Mouse (Mus musculus): ENCODE data around the gene Dntt. TPM values are rescaled to one million over a fixed set of nuclear protein-coding genes. Genes with fewer than 3 reads are reported as not detected.

Dntt gene
- total RNA-seq, 2 experiments from 2014 or later: not detected

DNA sequence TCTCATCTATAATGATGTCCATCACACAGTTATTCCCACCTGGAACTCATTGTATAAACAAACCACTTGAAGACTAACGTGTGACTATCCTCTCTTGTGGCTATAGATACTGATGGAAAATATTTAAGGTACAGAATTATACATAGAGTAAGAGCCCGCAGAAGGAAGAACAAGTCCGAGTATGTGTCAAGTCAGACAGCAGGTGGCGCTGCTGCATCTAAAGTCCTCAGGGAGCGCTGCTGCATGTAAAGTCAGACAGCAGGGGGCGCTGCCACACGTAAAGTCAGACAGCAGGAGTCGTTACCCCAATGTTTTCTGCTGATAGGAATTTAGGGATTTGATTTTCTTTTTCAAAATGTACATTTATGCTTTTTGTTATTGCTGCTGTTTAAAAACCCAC, 42.4 kb downstream of the Dntt start:
- DNase-seq: peak; percentile 85 to 92

DNA sequence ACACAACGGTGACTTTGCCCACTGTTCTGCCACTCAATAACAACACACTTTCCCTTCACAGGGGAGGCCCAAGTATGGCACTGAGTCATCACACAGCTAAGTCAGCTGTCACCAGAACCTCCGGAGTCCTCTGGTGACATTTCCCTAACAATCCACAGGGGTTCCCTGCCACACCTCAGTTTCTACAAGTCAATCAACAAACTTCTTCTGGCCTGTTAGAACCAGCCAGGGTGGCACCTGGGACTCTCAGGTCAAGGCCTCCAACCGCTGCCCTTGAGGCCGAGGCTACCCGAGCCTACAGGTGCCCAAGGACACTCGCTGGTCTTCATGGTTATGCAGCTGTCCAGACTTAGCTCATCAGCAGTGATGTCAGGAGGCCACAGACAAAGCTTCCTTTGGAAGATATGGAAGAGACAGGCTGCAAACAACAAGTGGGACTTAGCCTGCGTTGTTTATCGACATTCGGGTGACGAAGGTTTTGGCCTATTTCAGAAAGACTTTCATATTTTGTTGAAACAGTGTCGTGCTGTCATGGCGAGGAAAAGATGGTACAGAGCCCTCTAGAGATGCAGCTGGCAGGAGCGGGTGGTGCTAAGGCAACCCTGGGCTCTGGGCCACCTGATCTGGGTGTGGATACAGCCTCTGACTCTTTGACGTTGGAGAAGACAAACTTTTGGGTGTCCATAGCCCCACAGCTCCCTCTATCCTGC, 44.8 kb downstream of the Dntt start:
- peak in 1 of 2 experiments; percentile 9 for DNase-seq

DNA sequence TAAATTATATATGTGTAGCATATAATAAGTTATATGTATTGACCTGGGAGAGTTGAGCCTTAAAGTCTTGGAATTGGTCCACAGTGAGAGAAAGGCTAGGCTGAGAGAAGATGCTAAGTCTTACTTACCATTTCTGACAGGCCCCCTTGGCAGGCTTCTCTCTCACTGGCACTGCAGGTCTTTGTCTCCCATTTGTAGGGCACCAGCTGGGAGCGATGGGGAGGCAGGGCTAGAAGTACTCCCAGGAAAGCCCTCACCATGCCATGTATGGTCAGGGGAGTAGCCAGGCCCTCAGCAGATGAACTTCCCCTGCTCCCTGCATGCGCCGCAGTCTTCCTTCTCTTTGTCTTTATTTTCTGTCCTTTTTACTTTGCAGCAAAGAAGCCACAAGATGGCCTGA, 47.8 kb downstream of the Dntt start, which contains the start of gene Opalin:
Gene Opalin (minus strand): TSS at position 208 of the 400 bp plus-strand sequence.
- no peak for DNase-seq

DNA sequence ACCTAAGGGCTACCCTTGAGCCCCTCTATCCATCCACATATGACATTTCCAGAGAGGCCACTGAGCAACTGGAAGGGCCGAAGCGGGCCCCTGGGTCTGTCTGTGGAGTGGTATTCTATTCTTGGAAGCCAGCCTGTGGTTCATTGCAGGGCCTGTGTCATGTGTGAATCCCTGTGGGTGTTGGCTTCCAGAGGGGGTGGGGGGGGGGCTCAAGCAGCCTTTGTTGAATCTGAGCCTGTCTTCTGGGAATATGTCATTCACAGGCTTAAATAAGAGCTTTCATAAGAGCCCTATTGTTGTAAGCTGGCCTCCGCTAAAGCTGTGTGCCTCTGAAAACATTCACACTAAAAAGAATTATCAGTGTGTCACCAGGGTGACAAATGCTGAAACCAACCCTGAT, 52.5 kb downstream of the Dntt start:
- no peak for DNase-seq

DNA sequence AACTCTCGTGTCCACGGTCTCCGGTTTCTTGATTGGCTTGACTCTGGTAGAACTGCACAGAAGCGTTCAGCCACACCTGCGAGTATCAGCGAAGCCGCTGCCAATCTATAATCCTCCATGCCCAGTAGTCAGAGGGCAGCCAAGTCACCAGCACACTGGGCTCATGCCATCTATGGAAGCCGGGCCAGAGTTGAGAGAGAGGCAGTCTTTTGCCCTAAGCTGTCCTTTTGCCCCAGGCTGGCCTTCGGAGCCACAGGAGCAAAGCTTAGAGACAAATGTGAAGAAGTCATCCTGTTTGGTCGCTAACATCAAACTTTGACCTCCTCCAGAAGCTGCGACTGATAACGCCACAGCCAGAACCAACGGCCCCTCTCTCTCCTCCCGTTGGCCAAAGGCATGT, 54.6 kb downstream of the Dntt start:
- no peak for DNase-seq

DNA sequence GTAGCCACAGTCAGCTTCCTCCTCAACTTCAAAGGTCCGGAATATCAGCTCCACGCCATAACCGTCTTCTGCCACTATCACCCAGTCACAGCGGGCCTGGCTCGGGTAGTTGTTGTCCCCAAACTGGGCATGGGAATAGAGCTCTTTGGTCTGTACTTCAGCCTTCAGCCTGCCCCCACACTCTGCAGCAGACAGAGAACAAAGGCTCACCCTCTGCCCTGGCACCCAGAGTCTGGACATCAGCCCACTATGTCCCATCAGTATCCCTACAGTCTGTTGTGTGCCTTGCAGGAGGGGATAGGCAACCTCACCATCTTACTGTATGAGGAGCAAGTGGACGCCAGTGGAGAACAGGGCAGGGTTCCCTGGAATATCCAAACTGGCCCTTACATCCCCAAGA, 57.2 kb downstream of the Dntt start:
- no peak for DNase-seq

DNA sequence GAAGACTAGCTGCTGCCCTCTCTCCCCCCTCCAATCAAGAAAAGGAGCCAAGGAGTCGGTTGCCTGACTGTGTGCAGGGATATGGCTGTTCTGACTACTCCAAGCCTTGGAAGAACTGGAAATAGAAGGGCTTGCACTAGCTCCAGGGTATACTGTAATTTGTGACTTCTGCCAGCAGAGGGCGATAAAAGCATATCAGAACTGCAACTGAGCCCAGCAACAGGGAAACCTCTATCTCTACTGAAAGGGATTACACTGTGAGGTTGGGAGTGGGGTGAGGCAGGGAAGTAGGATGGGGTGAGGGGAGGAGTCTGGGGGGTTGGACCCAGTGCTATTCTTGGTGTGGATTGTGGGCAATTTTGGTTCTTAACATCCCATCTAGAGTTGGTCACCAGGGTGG, 57.6 kb downstream of the Dntt start:
- peak; percentile 66 to 77 for DNase-seq

DNA sequence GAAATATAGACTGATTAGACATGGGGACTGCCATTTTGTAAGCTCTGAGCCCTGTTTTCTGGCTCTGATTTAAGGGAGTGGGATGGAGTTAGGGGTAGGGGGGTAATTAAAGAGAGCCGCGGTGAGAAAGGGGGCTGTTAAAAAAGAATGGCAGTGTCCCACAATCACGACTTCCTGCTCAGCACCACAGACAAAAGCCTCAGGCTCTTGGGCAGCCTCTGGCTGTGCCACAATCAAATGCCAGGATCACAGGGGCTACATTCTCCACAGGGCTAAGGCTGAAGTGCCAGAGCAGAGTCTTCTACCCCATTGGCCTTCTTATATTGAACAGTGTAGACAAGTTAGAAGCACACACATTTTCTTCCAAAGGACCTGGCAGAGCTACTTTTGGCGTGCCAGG, 58.8 kb downstream of the Dntt start:
- DNase-seq: no peak

DNA sequence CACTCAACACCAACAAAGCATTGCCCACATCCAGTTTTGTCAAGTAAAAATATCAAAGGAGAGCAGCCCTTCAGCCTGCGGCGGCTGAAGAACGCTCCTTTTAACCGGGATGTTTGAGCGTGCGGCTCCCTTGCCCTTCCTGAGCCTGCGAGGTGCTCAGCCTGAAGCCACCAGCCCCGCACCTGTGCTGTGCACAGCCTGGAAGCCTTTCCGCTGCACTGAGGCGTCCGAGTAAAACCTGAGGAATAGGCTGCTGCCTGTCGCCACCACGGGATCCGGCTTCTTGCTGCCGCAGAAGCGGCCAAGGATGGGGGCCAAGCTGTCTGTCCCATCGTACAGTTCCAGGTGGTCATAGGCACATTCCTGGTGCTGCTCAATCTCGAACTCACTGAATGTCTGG, 59.4 kb downstream of the Dntt start:
- no peak for DNase-seq

DNA sequence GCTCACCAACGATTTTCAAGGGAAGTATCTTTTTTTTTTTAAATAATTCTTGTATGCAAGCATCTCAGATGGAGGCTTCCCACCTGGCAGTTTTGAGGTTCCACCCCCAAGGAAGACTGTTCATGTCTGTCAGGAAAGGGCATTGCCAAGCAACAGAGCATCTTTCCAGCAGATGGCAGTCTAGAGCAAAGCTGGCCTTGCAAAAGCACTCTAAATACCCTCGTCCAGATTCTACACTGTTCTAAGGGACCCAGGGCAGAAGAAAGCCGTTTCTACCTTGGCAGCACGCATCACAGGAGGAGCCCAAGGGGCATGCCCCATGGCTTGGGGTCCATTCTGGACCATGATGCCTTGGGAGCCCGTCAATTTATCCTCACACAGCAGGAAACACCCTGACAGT, 60.8 kb downstream of the Dntt start:
- peak; percentile 50 to 69 for DNase-seq

DNA sequence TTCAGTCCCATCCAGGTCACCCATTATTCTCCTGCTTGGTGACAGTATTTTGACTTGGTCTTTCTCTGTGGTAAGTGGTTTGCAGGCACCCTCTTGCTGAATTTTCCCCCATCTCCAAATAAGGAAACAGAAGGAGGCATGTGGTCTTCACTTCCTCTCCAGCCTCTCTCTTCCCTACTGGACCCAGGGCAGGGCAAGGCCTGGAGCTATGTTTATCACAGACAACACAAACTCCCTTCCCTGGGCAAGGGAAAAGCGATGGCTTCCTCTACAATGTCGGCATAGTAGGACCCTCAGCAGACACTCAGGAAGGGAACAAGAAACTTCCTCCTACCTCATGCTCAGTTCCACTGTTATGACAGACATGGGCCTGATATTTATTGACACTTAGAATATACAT, 62.8 kb downstream of the Dntt start:
- no peak for DNase-seq

DNA sequence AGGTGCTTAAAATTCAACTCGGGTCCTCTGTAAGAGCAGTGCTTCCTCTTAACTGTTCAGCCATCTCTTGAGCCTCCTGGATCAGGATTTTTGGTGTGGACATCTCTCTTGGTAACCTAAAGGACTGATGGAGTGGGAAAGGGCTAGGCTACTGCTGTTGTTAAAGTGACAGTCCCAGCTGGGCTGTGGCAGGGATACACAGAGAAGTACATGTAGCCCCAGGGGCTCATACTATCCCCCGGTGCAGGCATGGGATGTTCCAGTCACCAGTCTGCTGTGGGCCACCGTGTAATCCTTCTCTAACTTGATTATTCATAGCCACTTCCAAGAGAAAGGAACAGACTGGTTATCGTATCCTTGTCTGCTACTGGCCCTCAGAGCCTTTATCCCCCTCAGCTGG, 68.0 kb downstream of the Dntt start:
- DNase-seq: no peak

DNA sequence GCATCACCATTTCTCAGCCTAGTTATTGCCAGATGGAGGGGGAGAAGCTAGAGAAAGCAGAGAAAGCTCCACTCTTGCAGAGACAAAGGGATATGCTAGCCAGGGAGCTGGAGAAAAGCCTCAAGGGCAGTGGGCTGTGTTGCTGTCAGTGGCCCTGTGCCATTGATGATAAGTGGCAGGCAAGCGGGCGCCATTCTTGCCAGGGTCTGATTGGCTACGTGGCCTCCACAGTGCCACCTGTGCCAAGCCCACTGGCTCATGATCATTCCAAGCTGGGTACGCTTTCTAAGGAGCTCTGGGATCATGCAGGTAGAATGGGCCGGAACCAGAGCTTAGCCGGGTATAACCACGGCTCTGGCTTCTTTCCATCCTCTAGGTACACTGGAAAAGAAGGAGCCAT, 71.8 kb downstream of the Dntt start:
- DNase-seq: no peak

DNA sequence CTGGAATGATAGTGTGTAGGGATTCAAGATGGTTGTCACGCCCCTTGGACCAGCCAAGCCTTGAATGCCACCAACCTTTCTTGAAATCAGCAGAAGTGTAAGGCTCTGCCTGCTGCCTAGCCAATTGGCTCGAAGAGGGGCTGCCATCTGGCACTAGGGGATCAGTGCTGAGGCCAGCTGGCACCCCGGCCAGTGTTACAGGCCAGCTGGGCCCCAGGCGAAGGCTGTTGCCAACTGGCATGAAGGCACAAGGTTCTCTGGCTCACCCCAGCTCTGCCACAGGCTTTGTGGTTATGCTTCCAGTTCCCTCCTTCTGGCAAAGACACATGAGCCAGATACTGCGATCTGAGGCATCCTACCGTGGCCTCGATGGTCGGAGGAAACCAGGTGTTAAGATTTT, 72.3 kb downstream of the Dntt start:
- peak; percentile 53 to 68 for DNase-seq

DNA sequence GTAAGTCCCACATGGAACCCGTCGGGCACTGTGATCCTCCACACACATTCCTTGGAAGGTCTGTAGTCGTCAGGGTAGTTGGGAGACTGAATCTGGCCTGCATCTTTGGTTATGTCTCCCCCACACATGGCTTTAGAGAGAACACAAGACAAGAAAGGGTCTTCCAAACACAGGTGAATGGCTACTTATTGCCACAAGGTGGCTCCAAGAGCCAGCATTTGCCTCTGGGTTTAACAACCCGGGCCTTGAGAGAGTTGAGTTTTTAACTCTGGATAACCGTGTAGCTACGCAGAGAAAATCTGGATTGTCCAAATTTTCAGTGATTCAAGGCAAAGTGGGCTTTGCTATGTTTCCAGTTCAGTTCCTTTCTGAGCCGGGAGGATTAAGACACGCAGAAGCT, 75.8 kb downstream of the Dntt start:
- DNase-seq: peak; percentile 24 to 38

DNA sequence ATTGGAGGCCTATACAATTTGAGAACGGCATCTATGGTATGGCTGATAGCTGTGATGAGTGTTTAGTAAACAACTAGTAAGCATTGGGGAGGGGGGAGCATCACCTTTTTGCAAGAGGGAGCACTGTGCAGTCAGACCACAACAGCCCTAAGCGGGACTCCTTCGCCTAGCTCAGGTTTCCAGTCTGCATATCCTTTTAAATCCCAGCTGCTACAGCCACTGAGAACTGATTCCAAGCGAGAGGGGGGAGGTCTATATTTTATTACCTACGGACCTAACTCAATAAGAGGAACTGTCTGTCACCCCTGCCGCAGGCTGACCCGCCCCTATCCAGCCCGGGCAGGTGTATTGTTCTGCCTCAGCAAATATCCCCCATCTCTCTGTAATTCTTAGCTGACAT, 78.5 kb downstream of the Dntt start:
- no peak for DNase-seq

DNA sequence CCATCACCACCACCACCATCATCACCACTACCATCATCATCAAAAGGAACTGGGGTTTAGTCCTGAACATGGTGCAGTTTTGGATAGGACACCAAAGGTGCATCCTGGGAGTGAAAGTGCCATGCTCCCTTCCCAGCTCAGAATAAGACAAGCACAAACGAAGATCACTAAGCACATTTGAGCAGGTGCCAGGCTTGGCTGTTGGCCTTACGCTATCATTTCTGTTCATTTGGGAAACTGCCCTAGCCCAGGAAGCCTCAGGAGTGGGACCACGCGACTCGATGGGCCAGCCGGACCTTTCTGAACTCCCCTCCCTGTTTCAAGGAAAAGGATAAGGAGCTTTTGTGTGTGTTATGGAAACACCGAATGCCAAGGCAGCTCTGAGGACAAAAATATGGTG, 79.6 kb downstream of the Dntt start:
- DNase-seq: no peak

Other genes with a start within 250 kb of the Dntt start
- gene Ccnj, start 198.0 kb upstream of the Dntt start, total RNA-seq (2021): 1 to 10 TPM; 6.6 to 6.8 TPM
- 10 to 100 TPM; 11.3 to 13.8 TPM for gene Zfp518a, start 134.6 kb upstream of the Dntt start, total RNA-seq (2021)
- 1 to 10 TPM in 1 of 2 experiments, under 1 TPM in 1; 0.59 to 1.5 TPM for gene Blnk, start 34.7 kb upstream of the Dntt start, total RNA-seq (2021)
- gene Opalin, start 47.8 kb downstream of the Dntt start, total RNA-seq (2021): not detected
- gene Tll2, start 177.6 kb downstream of the Dntt start, total RNA-seq (2021): under 1 TPM in 1 of 2 experiments, not detected in 1; 0.07 TPM
- 100 to 1,000 TPM; 182 to 192 TPM for gene Tm9sf3, start 234.7 kb downstream of the Dntt start, total RNA-seq (2021)